In genomic region chr7:65955304-65956220, GRCm38 (mm10) we compare ENCODE assay signal across 8 mouse cellular contexts.
DNase-seq lines count a peak whose midpoint lies in the region; ATAC-seq and TF ChIP-seq lines count a peak whose summit lies in the region.

No protein-coding gene starts in this region.

- H3K4me2 ChIP-seq in midbrain, embryonic 11.5 days, result peak overlapping the region; percentile 23; the same call in 1 of the 2 replicates

- TF ChIP-seq POLR2A in kidney, adult 2 months (IDR thresholded peaks at IDR 0.05; ENCODE audit: low read depth, low read length), result no peak

- H3K36me3 ChIP-seq in midbrain, embryonic 11.5 days (ENCODE audit: control insufficient read depth, insufficient read depth, low read length), result no peaks in the 10 kb centered on the region
- no peaks in the 10 kb centered on the region for H3K36me3 ChIP-seq in kidney, adult 2 months (ENCODE audit: control insufficient read depth, insufficient read depth, low read length)

- no peak overlapping the region for H3K4me3 ChIP-seq in brown adipose tissue, adult 24 weeks (ENCODE audit: insufficient read depth, low read depth, low read length)
- H3K4me3 ChIP-seq in midbrain, embryonic 11.5 days (ENCODE audit: low read depth, low read length), result no peak overlapping the region
- no peak overlapping the region for H3K4me3 ChIP-seq in kidney, adult 2 months (ENCODE audit: insufficient read depth, low read depth, low read length)

- DNase-seq in 3T3-L1 (ENCODE audit: low read depth, low spot score), result peak; percentile 11
- DNase-seq in frontal cortex, postnatal 36 days (ENCODE audit: low spot score in 2 of 2), result peak; percentile 28 to 62
- peak; percentile 93 for DNase-seq in midbrain, embryonic 11.5 days (ENCODE audit: low spot score, missing footprints)
- DNase-seq in Muller cell, postnatal 12 days (ENCODE audit: inconsistent ontology term), result no peak
- DNase-seq in testis, postnatal 10 days (ENCODE audit: low spot score), result no peak
- DNase-seq in kidney, adult 2 months, result no peak

- TF ChIP-seq CTCF in kidney, adult 2 months (conservative IDR thresholded peaks at IDR 0.05; ENCODE audit: insufficient read depth, insufficient read length, low read depth, low read length), result no peak

- H3K27me3 ChIP-seq in midbrain, embryonic 11.5 days (ENCODE audit: control insufficient read depth, insufficient read depth, low read length), result no peaks in the 10 kb centered on the region
- H3K27me3 ChIP-seq in kidney, adult 2 months (replicated peaks; ENCODE audit: control insufficient read depth, insufficient read depth, low read length), result no peaks in the 10 kb centered on the region

- ATAC-seq in midbrain, embryonic 11.5 days (ENCODE audit: low FRiP score), result peak; percentile 88
- ATAC-seq in CD4-positive, CD25-positive, alpha-beta regulatory T cell, adult 4 months, result no peak

- 36% methylated on average over 24 of the region's 24 CpGs for WGBS in midbrain, embryonic 11.5 days
- 49% methylated on average over 24 of the region's 24 CpGs for WGBS in kidney, adult 2 months

- no peak overlapping the region for H3K9ac ChIP-seq in midbrain, embryonic 11.5 days (ENCODE audit: low read length)

- H3K4me1 ChIP-seq in brown adipose tissue, adult 24 weeks (ENCODE audit: control insufficient read depth, insufficient read depth, insufficient read length, low read length), result peaks cover 4% of the 10 kb centered on the region
- peaks cover 14% of the 10 kb centered on the region for H3K4me1 ChIP-seq in midbrain, embryonic 11.5 days (ENCODE audit: control insufficient read depth, insufficient read depth, low read length)
- no peaks in the 10 kb centered on the region for H3K4me1 ChIP-seq in kidney, adult 2 months (ENCODE audit: control insufficient read depth, insufficient read depth, low read length)

- no peaks in the 10 kb centered on the region for H3K9me3 ChIP-seq in midbrain, embryonic 11.5 days (ENCODE audit: control insufficient read depth, low read length)

- H3K27ac ChIP-seq in brown adipose tissue, adult 24 weeks (replicated peaks; ENCODE audit: low read depth, low read length), result 0 out of 2 replicates have a peak overlapping the region, but pooled peaks have one; percentile 47
- peak overlapping the region; percentile 2; the same call in 1 of the 2 replicates for H3K27ac ChIP-seq in midbrain, embryonic 11.5 days (ENCODE audit: low read depth, low read length)
- no peak overlapping the region for H3K27ac ChIP-seq in kidney, adult 2 months (ENCODE audit: insufficient read depth, low read depth, low read length)

Comparison
In these comparisons a context has a peak if more than half of its experiments do, and no peak if none do; other contexts are left out.
1. DNase-seq: peak in 3T3-L1 (single experiment), frontal cortex, postnatal 36 days (2 of 2) and midbrain, embryonic 11.5 days (single experiment); none in Muller cell, postnatal 12 days (single experiment), testis, postnatal 10 days (single experiment) and kidney, adult 2 months (single experiment).